Mouse (Mus musculus): ENCODE results near the gene Bcl2a1b. TPM values are rescaled to one million over a fixed set of nuclear protein-coding genes. Genes with fewer than 3 reads are reported as not detected.
A peak's percentile ranks its signal among the peaks of the same experiment; 100 is the strongest.
"Not testable (repeated sequence)": the region's sequence is repeated elsewhere in the genome, so short reads cannot be mapped to it uniquely, and the experiment has no call there.

The Bcl2a1b gene
- 0.54 and 1.2 TPM in 2 replicates for polyA plus RNA-seq (2016; fragmentation: Nextera tagmentation; extraction: Ambion mirVana)

DNA sequence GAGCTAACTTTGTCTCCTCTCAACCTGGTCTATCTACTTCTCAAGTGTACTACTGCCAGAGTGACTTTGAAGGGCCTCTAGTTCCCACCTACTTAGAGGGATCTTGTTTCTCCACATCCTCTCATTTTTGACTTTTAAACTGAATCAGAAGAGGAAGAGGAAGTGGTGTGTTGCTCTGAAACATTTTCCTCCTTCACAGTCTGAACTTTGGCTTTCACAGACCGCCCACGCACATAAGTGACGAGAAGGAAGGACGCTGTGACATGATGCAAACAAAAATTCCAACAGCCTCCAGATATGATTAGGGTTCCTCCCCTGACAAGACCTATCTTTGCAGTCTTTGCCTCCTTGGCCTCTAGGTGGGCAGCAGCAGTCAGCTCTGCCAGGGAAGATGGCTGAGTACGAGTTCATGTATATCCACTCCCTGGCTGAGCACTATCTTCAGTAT, at the start of gene Bcl2a1b, which contains the start of gene Gm29094:
Gene Bcl2a1b, plus strand, starts transcription at position 241 of the 448 bp plus-strand sequence.
Gene Gm29094, plus strand, starts transcription at position 411 of the 448 bp plus-strand sequence.
- not testable (repeated sequence) for H3K27ac ChIP-seq; H3K27me3 ChIP-seq; H3K4me2 ChIP-seq (replicated peaks); H3K36me3 ChIP-seq; H3K4me3 ChIP-seq; ATAC-seq (ENCODE audit: insufficient number of reproducible peaks, insufficient read depth, low FRiP score, low TSS enrichment); H3K9me3 ChIP-seq; H3K4me1 ChIP-seq; H3K9ac ChIP-seq
- 90% methylated on average over 5 of the region's 5 CpGs for WGBS

GRCm38 (mm10) chr9:89172539-89172938, 26.5 kb upstream of the Bcl2a1b start:
- not testable (repeated sequence) for H3K9ac ChIP-seq, H3K9me3 ChIP-seq, H3K27ac ChIP-seq

GRCm38 (mm10) chr9:89178833-89179232, 20.2 kb upstream of the Bcl2a1b start:
- not testable (repeated sequence) for H3K4me2 ChIP-seq (replicated peaks); H3K36me3 ChIP-seq; H3K27me3 ChIP-seq; H3K27ac ChIP-seq; H3K9me3 ChIP-seq; H3K4me3 ChIP-seq; H3K4me1 ChIP-seq; ATAC-seq (ENCODE audit: insufficient number of reproducible peaks, insufficient read depth, low FRiP score, low TSS enrichment); H3K9ac ChIP-seq
- WGBS = 36% methylated on average over 2 of the region's 3 CpGs

More at GRCm38 (mm10) chr9:89172539-89172938, 26.5 kb upstream of the Bcl2a1b start:
- H3K36me3 ChIP-seq; H3K4me3 ChIP-seq; H3K4me1 ChIP-seq; ATAC-seq (ENCODE audit: insufficient number of reproducible peaks, insufficient read depth, low FRiP score, low TSS enrichment); H3K4me2 ChIP-seq (replicated peaks); H3K27me3 ChIP-seq: not testable (repeated sequence)

DNA sequence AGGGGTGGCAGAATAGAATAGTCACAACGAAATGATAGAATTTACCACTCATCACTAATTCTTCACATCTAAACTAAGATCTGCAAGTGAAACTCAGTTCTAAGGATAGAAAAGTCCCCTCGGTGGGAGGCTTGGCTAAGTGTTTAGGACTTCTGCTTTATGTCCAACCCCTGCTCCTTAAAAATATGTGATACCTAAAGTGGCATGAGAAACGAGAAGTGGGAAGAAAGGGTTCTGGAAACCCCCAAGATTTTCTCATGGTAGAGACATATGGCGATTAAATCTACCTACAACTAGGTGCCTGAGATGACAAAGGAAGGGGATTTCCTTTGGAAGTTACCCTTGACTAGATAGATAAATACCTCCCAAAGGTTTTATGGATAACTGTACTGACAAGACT, 19.5 kb upstream of the Bcl2a1b start:
- not testable (repeated sequence) for H3K4me2 ChIP-seq (replicated peaks); H3K27ac ChIP-seq; H3K4me1 ChIP-seq; H3K9ac ChIP-seq; H3K27me3 ChIP-seq; ATAC-seq (ENCODE audit: insufficient number of reproducible peaks, insufficient read depth, low FRiP score, low TSS enrichment); H3K4me3 ChIP-seq; H3K36me3 ChIP-seq; H3K9me3 ChIP-seq
- WGBS = 78% methylated on average over 4 of the region's 4 CpGs

- H3K27me3 ChIP-seq; H3K36me3 ChIP-seq; H3K4me2 ChIP-seq (replicated peaks); H3K4me1 ChIP-seq; H3K27ac ChIP-seq; H3K9ac ChIP-seq; ATAC-seq (ENCODE audit: insufficient number of reproducible peaks, insufficient read depth, low FRiP score, low TSS enrichment); H3K4me3 ChIP-seq; H3K9me3 ChIP-seq: not testable (repeated sequence)
- WGBS = 77% methylated on average over 15 of the region's 15 CpGs
Measured at GRCm38 (mm10) chr9:89187006-89187405, 12.0 kb upstream of the Bcl2a1b start.

GRCm38 (mm10) chr9:89195483-89195882, 3.5 kb upstream of the Bcl2a1b start:
- not testable (repeated sequence) for H3K4me1 ChIP-seq; H3K27me3 ChIP-seq; H3K9ac ChIP-seq; H3K36me3 ChIP-seq; H3K4me2 ChIP-seq (replicated peaks); H3K9me3 ChIP-seq; H3K4me3 ChIP-seq; ATAC-seq (ENCODE audit: insufficient number of reproducible peaks, insufficient read depth, low FRiP score, low TSS enrichment); H3K27ac ChIP-seq

DNA sequence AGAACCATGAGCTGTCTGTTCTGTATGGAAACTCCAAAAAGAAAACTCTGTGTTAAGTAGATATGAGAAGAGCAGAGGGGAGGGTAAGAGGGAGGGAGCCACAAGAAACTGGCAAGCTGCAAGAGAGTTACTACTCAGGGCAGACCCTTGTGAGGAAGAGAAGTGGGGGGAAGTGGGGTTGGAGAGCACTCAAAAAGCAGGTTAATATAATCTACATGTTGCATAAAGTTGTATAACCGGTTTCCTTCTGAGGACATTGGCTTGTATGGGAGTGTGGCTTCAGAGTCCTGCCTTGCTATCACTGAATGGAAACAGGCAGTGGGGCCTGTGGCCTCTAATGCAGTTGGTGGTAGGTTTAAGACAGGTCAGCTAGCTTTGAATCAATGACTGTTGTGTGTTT, 1.5 kb upstream of the Bcl2a1b start:
- H3K27ac ChIP-seq; H3K36me3 ChIP-seq; H3K4me1 ChIP-seq; H3K4me2 ChIP-seq (replicated peaks); H3K9ac ChIP-seq; H3K27me3 ChIP-seq; ATAC-seq (ENCODE audit: insufficient number of reproducible peaks, insufficient read depth, low FRiP score, low TSS enrichment); H3K4me3 ChIP-seq; H3K9me3 ChIP-seq: not testable (repeated sequence)
- 90% methylated on average over 1 of the region's 1 CpGs for WGBS

- H3K4me3 ChIP-seq; H3K27ac ChIP-seq; ATAC-seq (ENCODE audit: insufficient number of reproducible peaks, insufficient read depth, low FRiP score, low TSS enrichment); H3K9ac ChIP-seq; H3K4me1 ChIP-seq; H3K36me3 ChIP-seq; H3K27me3 ChIP-seq; H3K4me2 ChIP-seq (replicated peaks); H3K9me3 ChIP-seq: not testable (repeated sequence)
- 89% methylated on average over 3 of the region's 3 CpGs for WGBS
Measured at GRCm38 (mm10) chr9:89198349-89198748, 660 bp upstream of the Bcl2a1b start.

GRCm38 (mm10) chr9:89202256-89202655, 3.2 kb downstream of the Bcl2a1b start:
- ATAC-seq (ENCODE audit: insufficient number of reproducible peaks, insufficient read depth, low FRiP score, low TSS enrichment); H3K4me2 ChIP-seq (replicated peaks): not testable (repeated sequence)

GRCm38 (mm10) chr9:89208939-89209338, 9.9 kb downstream of the Bcl2a1b start:
- H3K27ac ChIP-seq; ATAC-seq (ENCODE audit: insufficient number of reproducible peaks, insufficient read depth, low FRiP score, low TSS enrichment): not testable (repeated sequence)
- 82% methylated on average over 1 of the region's 1 CpGs for WGBS

More at GRCm38 (mm10) chr9:89202256-89202655, 3.2 kb downstream of the Bcl2a1b start:
- not testable (repeated sequence) for H3K4me3 ChIP-seq, H3K27ac ChIP-seq, H3K27me3 ChIP-seq, H3K36me3 ChIP-seq, H3K9ac ChIP-seq, H3K9me3 ChIP-seq, H3K4me1 ChIP-seq

DNA sequence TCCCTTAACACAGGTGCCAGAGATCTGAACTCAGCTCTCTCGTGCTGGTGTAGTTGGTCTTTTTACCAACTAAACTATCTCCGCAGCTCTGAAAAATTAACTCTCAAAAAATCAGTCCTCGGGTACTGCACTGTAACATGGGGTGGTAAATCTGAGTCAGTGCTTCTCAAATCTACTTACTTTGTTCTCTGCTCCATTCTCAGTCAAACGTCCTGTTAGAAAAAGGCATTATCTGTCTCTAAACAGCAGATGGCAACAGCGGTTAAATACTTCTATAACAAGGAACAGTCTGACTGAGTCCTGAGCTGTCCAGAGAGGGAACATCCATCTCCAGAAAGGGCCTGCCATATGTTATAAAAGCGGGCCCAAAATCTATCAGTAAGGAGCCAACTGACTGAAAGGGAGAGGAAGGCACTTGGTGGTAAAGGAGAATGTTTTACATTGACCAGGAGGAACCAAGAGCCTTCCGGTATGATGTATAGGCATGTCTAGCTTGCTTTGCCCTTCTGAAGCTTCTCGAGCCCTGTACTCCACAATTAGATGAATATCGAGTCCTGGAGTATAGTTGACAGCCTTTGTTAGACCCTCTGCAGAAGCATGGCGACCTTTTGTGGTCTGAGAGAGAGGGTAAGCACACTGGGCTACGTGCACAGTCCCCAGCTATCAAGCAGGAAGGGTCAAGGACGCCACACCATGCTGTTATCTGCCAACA, 11.5 kb downstream of the Bcl2a1b start, which contains the start of gene Mthfs:
Gene Mthfs, plus strand, starts transcription at position 324 of the 712 bp plus-strand sequence.
- H3K27ac ChIP-seq = peak within 1 kb of the TSS; percentile 74; the same call in 1 of the 2 replicates
- peak within 1 kb of the TSS; percentile 40 for H3K4me2 ChIP-seq (replicated peaks)
- WGBS = 26% methylated on average over 10 of the region's 12 CpGs
- not testable (repeated sequence) for H3K4me1 ChIP-seq, H3K36me3 ChIP-seq, H3K9ac ChIP-seq, H3K9me3 ChIP-seq, H3K27me3 ChIP-seq
- ATAC-seq (ENCODE audit: insufficient number of reproducible peaks, insufficient read depth, low FRiP score, low TSS enrichment) = peak; percentile 65; the same call in 1 of the 2 replicates
- peak within 1 kb of the TSS; percentile 32 for H3K4me3 ChIP-seq

More at GRCm38 (mm10) chr9:89208939-89209338, 9.9 kb downstream of the Bcl2a1b start:
- H3K4me1 ChIP-seq; H3K4me3 ChIP-seq; H3K9ac ChIP-seq; H3K27me3 ChIP-seq; H3K36me3 ChIP-seq; H3K9me3 ChIP-seq; H3K4me2 ChIP-seq (replicated peaks): not testable (repeated sequence)

DNA sequence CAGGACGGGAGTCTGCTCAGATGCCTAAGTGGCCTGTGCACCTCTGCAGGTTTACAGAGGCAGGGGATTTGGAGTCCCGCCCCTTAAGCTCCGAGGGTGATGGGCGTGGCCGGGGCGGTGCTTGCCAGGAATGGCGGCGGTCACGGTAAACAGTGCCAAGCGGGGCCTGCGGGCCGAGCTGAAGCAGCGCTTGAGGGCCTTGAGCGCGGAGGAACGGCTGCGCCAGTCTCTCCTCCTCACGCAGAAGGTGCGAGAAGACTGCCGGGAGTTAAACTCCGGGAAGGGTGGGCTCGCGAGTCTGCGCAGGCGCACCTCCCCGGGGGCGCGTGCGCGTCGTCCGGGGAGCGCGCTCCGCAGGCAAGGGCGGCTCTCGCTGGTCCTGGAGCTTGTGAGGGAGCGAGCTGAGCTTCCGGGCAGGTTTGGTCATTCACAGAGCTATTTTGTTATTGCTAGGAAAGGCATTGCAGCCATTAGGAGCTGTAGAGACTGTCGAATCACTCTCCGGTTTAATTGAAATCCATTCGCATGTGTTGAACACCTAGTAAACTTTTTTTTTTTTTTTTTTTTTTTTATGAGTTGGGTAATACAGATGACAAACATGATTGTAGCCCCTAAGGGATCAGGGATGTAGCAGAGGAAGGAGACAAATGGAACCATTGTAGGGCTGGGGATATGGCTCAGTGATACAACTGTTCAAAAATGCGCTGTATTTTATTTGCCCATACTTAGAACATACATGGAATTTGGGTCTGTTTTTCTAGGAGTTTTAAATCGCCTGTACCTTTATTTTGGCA, 12.3 kb downstream of the Bcl2a1b start:
- ATAC-seq (ENCODE audit: insufficient number of reproducible peaks, insufficient read depth, low FRiP score, low TSS enrichment) = peak; percentile 97

More for the DNA sequence above, 12.3 kb downstream of the Bcl2a1b start:
- Histone ChIP-seq H3K4me2 (replicated peaks) (peak overlapping the region; percentile 36), H3K27ac (peak overlapping the region; percentile 74; the same call in 1 of the 2 replicates), H3K4me3 (peak overlapping the region; percentile 32)
- not testable (repeated sequence) for H3K9ac ChIP-seq, H3K36me3 ChIP-seq, H3K27me3 ChIP-seq, H3K9me3 ChIP-seq, H3K4me1 ChIP-seq
- 3% methylated on average over 15 of the region's 44 CpGs for WGBS

Measured in embryonic facial prominence, embryonic 12.5 days (tissue).